ENCODE assay signal across 7 mouse cellular contexts in genomic region chr10:59969821-59970449, GRCm38 (mm10). TPM values are rescaled to one million over a fixed set of nuclear protein-coding genes. Genes with fewer than 3 reads are reported as not detected.
DNase-seq lines count a peak whose midpoint lies in the region; ATAC-seq lines count a peak whose summit lies in the region.

No protein-coding gene starts in this region.

- peaks cover 28% of the 10 kb centered on the region for H3K4me1 ChIP-seq in hindbrain, embryonic 14.5 days (replicated peaks; ENCODE audit: control insufficient read depth, insufficient read depth, low read length)

- no peaks in the 10 kb centered on the region for H3K27me3 ChIP-seq in hindbrain, embryonic 14.5 days (ENCODE audit: control insufficient read depth, insufficient read depth, low read length)

- H3K4me3 ChIP-seq in hindbrain, embryonic 14.5 days (replicated peaks; ENCODE audit: low read length), result peak overlapping the region; percentile 42

- peak overlapping the region; percentile 91 for H3K9ac ChIP-seq in hindbrain, embryonic 14.5 days

- DNase-seq in adrenal gland, adult 2 months, result peak; percentile 84
- DNase-seq in cerebellum, postnatal 10 days, result peak; percentile 82 to 86
- peak; percentile 73 to 83 for DNase-seq in frontal cortex, postnatal 36 days (ENCODE audit: low spot score in 2 of 2)
- DNase-seq in hindbrain, embryonic 14.5 days (ENCODE audit: low spot score), result peak; percentile 73
- peak; percentile 76 to 91 for DNase-seq in left cerebral cortex, postnatal 14 days (ENCODE audit: low spot score in 2 of 2)
- DNase-seq in right cerebral cortex, postnatal 36 days (ENCODE audit: low spot score in 2 of 2), result peak; percentile 75 to 88

- intact Hi-C loops in left cerebral cortex, postnatal 14 days (cut with DNase I), result loop anchor here (2.0 kb wide), 1 partner anchor 15 kb away; no protein-coding TSS in a partner anchor

- H3K36me3 ChIP-seq in hindbrain, embryonic 14.5 days (replicated peaks; ENCODE audit: control insufficient read depth, insufficient read depth), result no peaks in the 10 kb centered on the region

- peak; percentile 68 for ATAC-seq in hindbrain, embryonic 14.5 days (ENCODE audit: low FRiP score)
- peak; percentile 33; the same call in 1 of the 2 replicates for ATAC-seq in megakaryocyte, adult 5-6 weeks (ENCODE audit: poor library complexity, severe bottlenecking)

- WGBS in hindbrain, embryonic 14.5 days, result 1% methylated on average over 25 of the region's 25 CpGs

- H3K27ac ChIP-seq in hindbrain, embryonic 14.5 days, result peak overlapping the region; percentile 94

- peak overlapping the region; percentile 56 for H3K4me2 ChIP-seq in hindbrain, embryonic 14.5 days (replicated peaks)

- H3K9me3 ChIP-seq in hindbrain, embryonic 14.5 days (ENCODE audit: control insufficient read depth, low read length), result no peaks in the 10 kb centered on the region

RNA-seq across cellular contexts. Expression of gene Ddit4, which starts 18.3 kb away (rescaled TPM):
- total RNA-seq in adrenal gland, adult 2 months (2021), result 10 to 100 TPM; 53.1 to 56.1 TPM
- polyA plus RNA-seq in adrenal gland, adult 2 months (2012; rRNA removed), result 151 and 157 TPM in 2 replicates
- 8.8 and 10.5 TPM in 2 replicates for polyA plus RNA-seq in hindbrain, embryonic 14.5 days (2014; fragmentation: Nextera tagmentation; extraction: Ambion mirVana)
- 10 to 100 TPM; 52.5 to 76.3 TPM for total RNA-seq in left cerebral cortex, postnatal 14 days (2021)
- 2.2 and 2.4 TPM in 2 replicates for total RNA-seq in megakaryocyte, adult 5-6 weeks (2015)
- 0.94 and 1.2 TPM in 2 replicates for total RNA-seq in megakaryocyte, adult 5-6 weeks (2017)

RNA-seq across cellular contexts. Expression of gene Ascc1, which starts 32.7 kb away (rescaled TPM):
- total RNA-seq in adrenal gland, adult 2 months (2021), result 10 to 100 TPM; 24.8 to 32.0 TPM
- 17.7 and 23.8 TPM in 2 replicates for polyA plus RNA-seq in adrenal gland, adult 2 months (2012; rRNA removed)
- 45.6 and 45.9 TPM in 2 replicates for polyA plus RNA-seq in hindbrain, embryonic 14.5 days (2014; fragmentation: Nextera tagmentation; extraction: Ambion mirVana)
- total RNA-seq in left cerebral cortex, postnatal 14 days (2021), result 10 to 100 TPM; 18.1 to 19.4 TPM
- total RNA-seq in megakaryocyte, adult 5-6 weeks (2015), result 25.7 and 29.9 TPM in 2 replicates
- total RNA-seq in megakaryocyte, adult 5-6 weeks (2017), result 24.3 and 27.0 TPM in 2 replicates

RNA-seq across cellular contexts. Expression of gene Anapc16, which starts 33.0 kb away (rescaled TPM):
- 10 to 100 TPM; 60.4 to 66.3 TPM for total RNA-seq in adrenal gland, adult 2 months (2021)
- polyA plus RNA-seq in adrenal gland, adult 2 months (2012; rRNA removed), result 33.4 and 40.8 TPM in 2 replicates
- polyA plus RNA-seq in hindbrain, embryonic 14.5 days (2014; fragmentation: Nextera tagmentation; extraction: Ambion mirVana), result 94.2 and 110 TPM in 2 replicates
- total RNA-seq in left cerebral cortex, postnatal 14 days (2021), result 10 to 100 TPM; 60.8 to 67.3 TPM
- total RNA-seq in megakaryocyte, adult 5-6 weeks (2015), result 45.9 and 57.2 TPM in 2 replicates
- total RNA-seq in megakaryocyte, adult 5-6 weeks (2017), result 35.2 and 39.4 TPM in 2 replicates

Comparison
In these comparisons a context has a peak if more than half of its experiments do, and no peak if none do; other contexts are left out.
1. Peak in every context shown above with its lines: DNase-seq, ATAC-seq, H3K4me3 ChIP-seq and H3K27ac ChIP-seq.
2. RNA of gene Ddit4, which starts 18.3 kb away (total RNA-seq): 52.5 to 76.3 TPM in left cerebral cortex, postnatal 14 days and 53.1 to 56.1 TPM in adrenal gland, adult 2 months; 0.94 to 2.4 TPM in megakaryocyte, adult 5-6 weeks; every median in the first group is over 10 times any median in the second.